Mouse (Mus musculus): ENCODE data around the gene Unc13b.
A peak's percentile ranks its signal among the peaks of the same experiment; 100 is the strongest.

Unc13b gene

DNA sequence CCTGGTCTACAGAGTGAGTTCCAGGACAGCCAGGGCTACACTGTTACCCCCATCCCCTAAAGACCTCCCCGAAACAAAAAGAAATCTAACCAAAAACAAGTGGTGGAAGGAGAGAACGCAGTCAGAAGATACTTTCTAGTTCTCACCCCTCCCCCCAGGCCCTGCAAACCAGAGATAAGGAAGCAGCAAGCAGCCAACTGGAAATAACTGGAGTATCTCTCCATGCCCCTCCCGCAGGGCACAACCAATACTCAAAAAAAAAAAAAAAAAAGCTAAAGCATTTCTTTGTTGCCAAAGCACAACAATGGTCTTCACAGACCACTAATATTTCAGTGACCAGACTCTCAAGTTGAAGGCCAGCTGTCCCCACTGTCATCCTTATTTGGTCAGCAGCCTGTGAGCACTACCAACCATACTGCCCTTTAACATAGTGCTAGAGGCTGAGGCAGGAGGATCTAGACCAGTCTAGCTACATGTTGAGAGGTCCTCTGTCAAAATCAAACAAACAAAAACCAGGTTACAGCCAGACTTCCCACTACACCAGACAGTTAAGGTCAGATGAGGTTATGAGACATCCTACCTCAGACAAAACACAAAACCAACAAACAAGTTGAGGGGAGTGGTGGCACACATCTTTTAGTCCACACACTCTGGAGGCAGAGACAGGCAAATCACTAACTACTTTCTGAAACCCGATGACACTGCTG lies 20.7 kb upstream of the Unc13b start:
- DNase-seq (ENCODE audit: low spot score), result peak; percentile 69

DNA sequence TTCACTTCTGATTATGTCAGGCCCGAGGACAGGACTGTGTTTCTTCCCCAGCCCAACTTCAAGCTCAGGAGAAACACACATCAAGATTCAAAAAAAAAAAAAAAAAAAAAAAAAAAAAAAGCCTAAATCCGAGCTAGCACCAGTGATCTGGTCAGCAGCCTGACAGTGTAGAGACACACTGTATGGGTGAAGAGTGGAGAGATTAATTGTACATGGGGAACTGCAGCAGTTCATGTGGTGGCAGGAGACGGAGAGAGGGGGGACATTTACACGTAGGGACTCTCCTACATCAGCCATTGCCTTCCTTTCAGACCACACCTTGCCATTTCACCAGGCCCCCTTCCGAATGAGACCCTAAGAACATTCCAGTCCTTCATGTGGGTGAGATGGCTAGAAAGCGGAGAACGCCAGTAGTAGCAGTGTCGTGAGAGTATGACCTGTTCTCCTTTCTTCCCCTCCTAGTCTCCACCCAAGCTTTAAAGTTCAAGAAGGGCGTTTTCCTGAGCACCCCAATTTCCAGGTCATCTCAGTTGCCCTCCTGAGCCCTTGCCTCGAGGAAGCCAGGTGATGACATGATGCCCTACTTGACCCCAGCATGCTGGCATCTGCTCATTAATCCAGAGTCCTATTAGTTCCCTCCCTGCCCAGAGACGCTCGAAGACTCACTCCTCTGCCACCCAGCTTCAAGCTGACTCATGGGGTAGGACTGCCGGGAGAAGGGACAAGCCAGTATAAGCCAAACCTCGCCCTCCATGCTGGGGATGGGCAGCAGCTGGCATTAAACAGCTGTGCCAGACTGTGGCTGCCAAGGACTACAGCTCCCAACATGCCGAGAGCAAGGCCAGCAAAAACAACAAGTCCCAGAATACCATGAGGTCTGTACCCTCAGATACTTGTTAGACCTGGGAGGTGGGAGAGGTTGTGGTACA lies 19.9 kb upstream of the Unc13b start:
- DNase-seq (ENCODE audit: low spot score), result peak; percentile 54

DNA sequence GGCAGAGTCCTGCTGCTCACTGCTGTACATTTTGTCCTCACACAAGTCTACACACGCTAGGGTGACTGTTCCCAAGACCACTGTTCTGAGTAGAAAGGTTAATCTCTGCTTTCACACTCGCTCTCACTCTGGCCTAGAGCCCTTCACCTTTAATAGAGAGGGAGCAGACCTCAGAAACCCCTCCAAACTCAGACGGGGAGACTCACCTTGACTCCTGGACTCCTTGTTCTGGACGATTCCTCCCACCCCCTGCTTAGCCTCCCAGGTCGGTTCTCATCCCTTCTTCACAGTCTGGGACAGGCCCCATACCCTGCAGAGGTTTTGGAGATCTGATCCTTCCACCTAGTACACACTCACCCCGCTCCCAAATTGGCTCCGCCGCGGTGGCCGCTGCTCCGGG lies 19.1 kb upstream of the Unc13b start:
- no peak for DNase-seq (ENCODE audit: low spot score)

DNA sequence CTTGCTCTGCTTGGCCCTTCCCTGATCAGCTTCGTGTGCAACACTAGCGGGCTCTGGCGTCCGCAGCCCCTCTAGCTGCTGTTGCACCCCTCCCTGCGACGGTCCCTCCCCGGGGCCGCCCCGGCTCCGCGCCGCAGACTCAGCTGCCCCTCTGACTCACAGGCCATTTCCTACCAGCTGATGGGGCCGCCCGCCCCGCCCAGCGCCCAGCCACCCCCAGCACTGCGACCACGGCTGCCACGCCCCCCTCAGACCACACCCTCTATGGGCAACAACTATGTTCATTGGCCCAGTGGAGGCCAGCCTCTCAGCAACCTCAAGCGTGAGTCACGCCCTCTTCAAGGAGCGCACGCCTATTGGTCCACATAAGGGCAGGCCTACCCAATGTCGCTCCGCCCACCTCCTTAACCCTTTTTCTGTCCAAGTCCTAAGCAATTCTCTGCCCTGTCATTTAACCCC lies 18.6 kb upstream of the Unc13b start:
- DNase-seq (ENCODE audit: low spot score), result peak; percentile 89

DNA sequence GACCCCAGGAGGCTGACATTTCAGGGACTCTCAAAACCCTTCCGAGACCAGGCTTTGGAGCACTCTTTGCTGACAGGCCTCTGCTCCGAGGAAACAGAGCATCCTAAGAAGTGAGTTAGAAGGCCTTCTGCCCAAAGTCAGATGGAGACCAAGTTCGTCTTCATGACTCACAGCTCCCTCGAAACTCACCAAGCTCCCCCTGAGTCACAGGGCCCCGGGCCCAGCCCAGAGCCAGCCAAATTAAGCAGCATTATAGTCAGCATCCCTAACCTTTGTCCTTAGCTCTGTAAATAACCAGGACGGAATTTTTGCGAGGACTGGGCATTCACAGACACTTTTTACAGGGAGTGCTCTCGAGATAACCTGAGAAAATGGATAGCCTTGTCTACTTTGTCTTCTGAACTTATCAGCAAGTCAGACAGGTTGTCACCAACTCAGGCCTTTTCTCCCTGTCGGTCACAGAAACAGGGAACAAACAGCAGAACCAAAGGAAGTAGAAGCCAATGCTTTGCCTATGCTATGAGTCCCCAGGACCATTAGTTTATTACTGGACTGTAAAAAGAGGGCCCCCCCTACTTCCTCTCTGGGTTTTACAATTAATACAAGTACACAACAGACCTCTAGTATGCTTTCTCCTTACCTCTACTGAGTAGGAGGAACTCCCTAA lies 17.7 kb upstream of the Unc13b start:
- DNase-seq (ENCODE audit: low spot score), result no peak

DNA sequence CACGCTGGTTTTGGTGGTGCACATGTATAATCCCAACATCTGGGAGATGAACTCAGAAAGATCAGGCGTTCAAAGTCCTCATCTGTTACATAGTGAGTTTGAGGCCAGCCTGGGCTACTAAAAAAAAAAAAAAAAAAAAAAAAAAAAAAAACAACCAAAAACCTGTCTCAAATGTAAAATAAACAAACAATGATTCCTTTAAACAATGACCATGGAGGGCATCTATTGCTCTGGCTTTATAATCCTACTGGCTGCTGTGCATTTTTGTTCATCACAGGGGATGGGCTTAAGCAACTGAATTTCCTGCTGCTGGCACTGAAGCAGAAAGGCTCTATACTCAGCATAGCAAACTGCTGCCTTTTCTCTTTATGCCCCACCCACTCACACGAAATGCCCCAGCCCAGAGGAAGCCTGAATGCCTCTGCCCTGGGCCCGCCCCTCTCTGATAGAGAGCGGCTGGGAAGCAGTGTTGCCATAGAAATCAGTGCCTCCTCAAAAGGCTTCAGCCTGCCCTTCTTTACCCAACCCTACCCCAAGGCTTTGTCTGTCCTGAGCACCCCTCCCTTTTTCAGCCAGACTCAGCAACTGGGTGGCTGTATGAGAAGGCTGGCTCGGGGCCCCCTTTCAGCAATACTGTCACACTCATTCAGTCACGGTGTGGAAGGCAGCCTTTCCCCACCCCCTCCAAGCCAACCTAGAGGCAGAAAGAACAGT lies 15.0 kb upstream of the Unc13b start:
- DNase-seq (ENCODE audit: low spot score), result peak; percentile 56

DNA sequence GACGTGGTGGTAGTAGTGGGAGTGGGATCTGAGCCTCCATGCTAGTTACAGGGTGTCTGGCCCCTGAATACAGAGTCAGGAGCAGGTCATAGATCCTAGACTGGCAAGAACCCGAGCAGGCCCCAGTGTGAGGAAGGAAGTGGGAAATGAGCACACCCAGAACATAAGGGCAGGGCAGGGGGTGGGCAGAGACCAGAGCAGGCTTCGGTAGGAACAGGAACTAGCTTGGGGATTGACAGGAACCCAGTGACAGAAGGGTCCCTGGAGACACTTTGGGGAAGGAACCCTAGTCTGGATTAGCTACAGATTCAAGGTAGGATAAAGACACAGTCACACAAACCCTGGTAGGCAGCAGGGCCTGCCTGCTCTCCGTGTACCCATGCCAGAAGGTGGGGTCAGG lies 14.1 kb upstream of the Unc13b start:
- no peak for DNase-seq (ENCODE audit: low spot score)

DNA sequence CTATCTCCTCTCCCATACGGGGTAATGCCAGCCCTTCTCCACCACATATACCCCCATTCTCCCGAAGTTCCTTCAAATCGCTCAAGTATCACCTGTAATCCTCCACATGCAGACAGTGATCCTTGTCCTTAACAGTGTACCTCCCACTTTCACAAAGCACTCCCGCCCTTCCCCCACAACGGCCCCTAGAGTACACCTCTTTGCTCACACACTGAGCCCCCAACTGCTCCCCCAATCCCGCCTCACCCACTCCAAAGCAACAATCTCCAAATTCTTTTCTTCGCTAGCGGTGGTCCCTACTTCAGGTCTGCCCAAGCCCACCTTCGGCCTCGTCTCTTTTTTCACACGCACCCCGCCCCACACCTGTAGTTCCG lies 13.5 kb upstream of the Unc13b start:
- no peak for DNase-seq (ENCODE audit: low spot score)

DNA sequence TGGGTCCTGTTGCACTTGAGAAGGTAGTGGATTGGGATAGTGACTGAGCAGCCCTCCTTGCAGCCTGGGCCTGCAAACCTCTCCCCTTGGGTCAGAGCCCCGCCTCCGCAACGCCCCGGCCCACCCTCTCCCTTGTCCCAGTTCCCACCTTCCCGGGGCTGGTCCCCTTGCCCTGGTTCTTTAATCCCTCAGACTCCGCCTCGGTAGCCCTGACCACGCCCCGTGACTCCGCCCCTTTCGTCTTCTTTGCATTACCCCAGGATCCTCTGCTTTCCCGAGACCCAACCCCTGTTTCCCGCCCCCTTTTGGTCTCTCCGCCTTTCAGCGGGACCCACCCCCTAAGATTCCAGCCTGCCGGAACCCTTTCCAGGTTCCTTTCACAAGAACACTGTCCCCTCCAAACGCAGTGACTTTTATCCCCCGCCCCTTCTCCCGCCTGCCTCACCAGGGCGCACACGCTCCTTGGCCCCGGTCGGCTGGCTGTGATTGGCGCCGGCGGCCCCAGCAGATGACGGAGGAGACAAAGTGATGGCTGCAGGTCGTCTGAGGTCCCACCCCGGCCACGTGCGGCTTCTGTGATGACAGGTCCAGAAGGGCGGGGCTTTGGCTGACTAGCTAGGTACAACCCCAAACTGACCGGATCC lies 13.0 kb upstream of the Unc13b start, which contains the start of gene Fam214b:
Gene Fam214b (minus strand): TSS at position 562 of the 644 bp plus-strand sequence.
- DNase-seq (ENCODE audit: low spot score), result peak; percentile 81

DNA sequence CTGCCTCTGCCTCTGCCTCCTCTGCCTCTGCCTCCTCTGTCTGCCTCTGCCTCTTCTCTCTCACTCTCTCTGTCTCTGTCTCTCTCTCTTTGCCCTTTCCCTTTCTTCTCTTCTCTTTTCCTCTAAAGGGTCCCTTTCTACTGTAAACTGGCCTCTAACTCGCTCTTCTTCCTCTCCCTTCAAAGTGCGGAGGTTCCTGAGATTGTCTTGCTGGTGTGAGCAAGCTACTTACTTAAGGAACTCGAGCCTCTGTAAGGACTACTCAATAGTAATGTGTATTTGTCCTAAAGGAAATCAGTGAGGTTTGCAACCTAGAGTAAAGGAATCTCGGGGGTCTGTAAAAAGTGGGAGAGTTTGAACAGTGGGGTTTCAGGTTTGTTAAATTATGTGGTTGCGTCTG lies 12.1 kb upstream of the Unc13b start:
- no peak for DNase-seq (ENCODE audit: low spot score)

DNA sequence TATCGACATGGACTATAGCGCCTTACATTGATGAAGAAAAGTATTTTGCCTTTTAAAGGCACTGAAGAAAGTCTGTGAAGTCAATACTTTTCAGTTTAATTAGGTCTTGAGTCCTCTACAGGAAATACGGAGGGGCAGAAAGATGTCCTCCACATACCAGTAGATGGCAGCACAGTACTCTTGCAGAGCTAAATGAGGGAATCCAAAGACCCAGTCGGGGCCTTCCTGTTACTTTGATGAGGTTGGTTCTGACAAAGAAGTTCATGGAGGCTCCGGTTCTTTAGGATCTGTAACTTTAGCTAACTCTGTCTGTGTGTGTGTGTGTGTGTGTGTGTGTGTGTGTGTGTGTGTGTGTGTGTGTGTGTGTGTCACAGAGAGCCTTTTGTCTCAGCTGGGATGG lies 11.5 kb upstream of the Unc13b start:
- DNase-seq (ENCODE audit: low spot score), result no peak

DNA sequence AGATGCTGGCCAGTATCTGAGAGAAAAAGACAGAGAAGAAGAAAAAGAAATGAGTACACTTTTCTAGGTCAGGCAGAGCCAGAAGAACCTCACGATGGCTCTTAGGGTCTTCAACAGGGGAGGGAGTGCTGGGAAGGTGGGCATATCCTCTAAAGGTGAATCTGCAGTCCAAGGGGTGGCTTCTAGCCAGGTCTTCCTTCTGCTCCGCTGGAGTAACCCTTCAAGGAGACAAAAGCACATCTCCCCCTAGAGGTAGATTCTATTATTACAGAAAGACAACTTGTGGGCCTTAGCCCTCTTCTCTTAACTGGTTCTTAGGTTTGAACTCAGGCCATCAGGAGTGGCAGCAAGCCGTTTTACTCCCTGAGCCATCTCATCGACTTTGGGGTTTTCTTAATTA lies 6.1 kb upstream of the Unc13b start:
- DNase-seq (ENCODE audit: low spot score), result no peak

DNA sequence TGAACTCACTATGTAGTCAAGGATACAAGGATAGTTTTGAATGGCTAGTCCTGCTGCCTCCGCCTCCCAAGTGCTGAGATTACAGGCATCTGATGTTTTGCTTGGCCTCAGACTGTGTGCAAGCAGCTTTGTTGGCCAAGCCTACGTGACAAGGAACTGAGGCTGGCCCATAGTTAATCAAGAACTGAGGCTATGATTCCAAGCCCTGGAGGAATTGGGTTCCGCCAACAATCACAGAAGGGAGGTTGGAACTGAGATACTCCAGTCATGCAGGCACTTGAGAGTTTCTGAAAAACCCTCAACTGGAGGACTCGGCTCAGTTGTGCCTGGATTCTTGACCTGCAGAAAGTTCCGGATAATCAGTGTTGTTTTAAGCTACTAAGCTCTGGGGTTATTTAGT lies 1.1 kb upstream of the Unc13b start:
- DNase-seq (ENCODE audit: low spot score), result no peak

DNA sequence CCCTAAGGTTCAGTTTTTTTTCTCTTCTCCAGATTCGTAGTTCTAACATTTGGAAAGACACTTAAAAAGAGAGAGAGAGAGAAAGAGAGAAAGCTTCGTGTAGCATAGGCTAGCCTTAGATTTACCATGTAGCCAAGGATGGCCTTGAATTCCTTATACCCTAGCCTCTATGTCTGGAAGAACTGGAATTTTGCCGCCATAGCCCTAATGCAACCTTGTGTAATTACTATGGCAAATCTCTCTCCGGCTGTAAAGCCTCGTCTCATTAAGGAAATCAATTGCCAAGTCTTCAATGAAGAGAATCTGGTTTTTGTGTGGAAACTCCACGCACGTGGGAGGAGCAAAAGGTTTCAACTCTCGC lies 381 bp upstream of the Unc13b start:
- no peak for DNase-seq (ENCODE audit: low spot score)

DNA sequence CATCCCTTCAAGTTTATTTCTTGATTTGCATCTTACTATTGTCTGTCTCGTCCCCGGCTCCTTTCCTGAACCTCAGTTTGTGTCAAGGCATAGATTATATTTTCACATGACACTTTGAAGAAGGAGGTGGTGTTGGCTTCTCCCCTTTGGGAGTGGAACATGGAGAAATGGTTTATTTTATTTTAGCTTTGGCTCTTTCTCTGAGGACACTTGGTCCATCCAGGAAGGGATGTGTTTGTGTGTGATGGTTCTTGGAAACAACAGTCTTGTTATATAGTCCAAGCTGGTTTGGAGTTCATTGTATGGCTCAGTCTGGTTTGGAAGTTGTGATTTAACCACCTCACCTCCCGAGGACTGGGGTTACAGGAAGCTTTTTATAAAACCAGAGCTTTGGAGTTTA lies 944 bp downstream of the Unc13b start:
- no peak for DNase-seq (ENCODE audit: low spot score)

DNA sequence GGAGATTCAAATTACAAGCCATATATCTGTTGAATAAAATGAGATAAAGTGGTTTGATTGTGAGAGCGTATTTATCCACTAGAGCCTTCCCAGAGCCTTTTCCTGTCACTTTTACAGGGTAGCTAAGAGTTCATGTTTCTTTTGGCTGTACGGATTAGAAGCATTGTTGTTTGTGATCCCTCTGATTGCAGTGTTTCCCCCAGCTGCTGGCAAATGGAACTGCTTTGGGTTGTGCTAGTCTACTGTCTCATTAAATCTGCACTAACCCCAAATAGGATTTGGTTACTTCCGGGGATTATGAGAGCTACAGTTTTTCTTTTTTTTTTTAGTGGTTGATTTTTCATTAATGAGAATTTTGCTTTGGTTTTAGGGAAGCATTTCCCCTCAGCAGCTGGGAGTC lies 1.5 kb downstream of the Unc13b start:
- DNase-seq (ENCODE audit: low spot score), result no peak

DNA sequence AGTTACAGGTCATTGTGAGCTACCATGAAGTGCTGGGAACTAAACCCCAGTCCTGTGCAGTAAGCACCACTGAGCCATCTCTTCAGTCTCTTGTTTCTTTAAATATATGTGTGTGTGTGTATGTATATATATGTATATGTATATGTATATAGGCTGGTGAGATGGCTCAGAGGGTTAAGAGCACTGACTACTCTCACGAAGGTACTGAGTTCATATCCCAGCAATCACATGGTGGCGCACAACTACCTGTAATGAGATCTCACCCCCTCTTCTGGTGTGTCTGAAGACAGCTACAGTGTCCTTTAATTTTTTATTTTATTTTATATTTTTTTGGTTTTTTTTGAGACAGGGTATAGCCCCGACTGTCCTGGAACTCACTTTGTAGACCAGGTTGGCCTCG lies 6.7 kb downstream of the Unc13b start:
- DNase-seq (ENCODE audit: low spot score), result no peak

DNA sequence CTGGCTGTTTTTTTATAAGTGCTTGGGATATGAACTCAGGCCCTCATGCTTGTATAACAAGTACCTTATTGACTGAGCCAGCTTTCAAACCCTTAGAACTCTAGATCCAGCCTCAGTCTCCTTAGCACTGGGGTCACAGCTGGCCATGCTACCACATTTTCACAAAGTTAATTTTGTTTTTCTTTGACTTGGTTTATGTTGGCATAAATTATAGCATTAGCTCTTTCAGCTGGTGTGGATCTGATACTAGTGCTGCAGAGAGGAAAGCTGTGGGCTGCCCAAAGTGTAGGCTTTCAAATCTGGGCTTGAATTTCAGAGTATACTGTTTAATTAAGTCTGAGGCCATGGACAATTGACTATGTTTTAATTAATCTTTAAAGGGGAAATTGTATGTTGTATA lies 16.2 kb downstream of the Unc13b start:
- no peak for DNase-seq (ENCODE audit: low spot score)

DNA sequence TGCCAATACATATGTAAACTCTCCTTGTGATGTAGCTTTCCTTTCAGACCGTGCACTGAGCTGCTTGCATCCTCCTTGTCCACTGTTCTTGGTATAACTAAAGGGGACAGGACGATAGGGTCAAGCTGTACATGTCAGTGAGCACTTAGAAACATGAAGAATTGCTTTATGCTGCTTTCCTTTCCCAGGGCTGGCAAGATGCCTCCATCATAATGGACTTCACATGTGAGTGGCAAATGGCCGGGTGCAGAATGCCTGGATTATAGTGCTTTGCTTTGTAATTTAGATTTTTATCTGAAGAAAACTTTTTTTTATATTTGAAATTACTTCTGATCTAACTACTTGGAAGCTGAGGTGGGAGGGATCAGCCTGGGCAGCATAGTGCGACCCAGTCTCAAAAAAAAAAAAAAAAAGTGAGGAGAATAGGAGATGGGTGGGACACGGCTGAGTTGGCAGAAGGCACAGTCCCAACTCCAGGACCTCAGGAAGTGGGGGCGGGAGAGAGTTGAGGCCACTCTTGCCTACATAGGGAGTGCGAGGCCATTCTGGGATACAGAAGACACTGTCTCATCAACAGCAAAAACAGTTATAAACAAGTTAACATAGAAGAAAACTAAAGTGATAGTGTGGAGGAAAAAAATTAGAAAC lies 19.4 kb downstream of the Unc13b start:
- DNase-seq (ENCODE audit: low spot score), result no peak

DNA sequence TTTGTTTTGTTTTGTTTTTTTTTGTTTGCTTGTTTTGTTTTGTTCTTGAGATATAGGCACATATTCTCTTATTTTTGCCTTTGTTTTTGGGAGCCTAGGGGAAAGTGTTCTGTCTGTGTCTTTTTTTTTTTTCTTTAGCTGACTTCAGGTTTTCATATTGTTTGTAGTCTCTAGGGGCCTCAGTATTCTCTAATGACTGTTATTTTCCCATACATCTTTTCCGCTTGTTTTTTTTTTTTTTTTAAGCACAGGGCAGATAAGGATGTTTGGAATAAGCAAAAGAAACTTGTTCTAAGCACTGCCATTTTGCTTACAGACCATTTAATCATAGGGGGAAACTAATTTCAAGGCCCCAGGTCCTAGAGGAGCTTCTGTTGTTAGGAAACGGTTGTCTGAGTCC lies 23.7 kb downstream of the Unc13b start:
- DNase-seq (ENCODE audit: low spot score), result no peak

DNA sequence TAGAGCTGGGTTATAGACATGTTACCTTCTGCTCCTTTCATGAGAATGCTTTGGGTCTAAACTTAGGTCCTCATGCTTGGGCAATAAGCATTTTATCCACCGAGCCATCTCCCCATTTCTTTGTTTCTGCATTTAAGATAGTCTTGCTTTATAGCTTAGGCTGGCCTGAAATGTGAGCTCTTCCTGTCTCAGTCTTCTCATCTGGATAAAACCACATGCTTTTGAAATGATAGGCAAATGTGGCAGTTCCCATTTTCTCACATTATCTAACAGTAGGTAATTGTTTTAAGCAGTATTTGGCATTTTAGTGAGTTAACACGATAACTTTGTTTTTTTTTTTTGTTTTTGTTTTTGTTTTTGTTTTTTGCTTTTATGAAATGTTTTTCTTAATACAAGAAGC lies 31.2 kb downstream of the Unc13b start:
- no peak for DNase-seq (ENCODE audit: low spot score)
